Mouse (Mus musculus): ENCODE measurements around the gene Minpp1.

Gene Minpp1

GRCm38 (mm10) chr19:32523769-32524515 is 38.4 kb downstream of the Minpp1 start:
- in situ Hi-C loops (cut with MboI, MseI): no loop called here

GRCm38 (mm10) chr19:32524516-32524860 is 38.9 kb downstream of the Minpp1 start:
- in situ Hi-C loops (cut with MboI, MseI): no loop called here

- in situ Hi-C loops (cut with MboI, MseI): loop anchor here (5.0 kb wide), 1 partner anchor 165 kb away; no protein-coding TSS in a partner anchor
Observed at GRCm38 (mm10) chr19:32527139-32527538, 41.6 kb downstream of the Minpp1 start.

- in situ Hi-C loops (cut with MboI, MseI): loop anchor here (5.0 kb wide), 1 partner anchor 164 kb away; no protein-coding TSS in a partner anchor
Observed at GRCm38 (mm10) chr19:32528723-32529122, 43.2 kb downstream of the Minpp1 start.

- in situ Hi-C loops (cut with MboI, MseI): loop anchor here (5.0 kb wide), 1 partner anchor 163 kb away; no protein-coding TSS in a partner anchor
Observed at GRCm38 (mm10) chr19:32529252-32529942, 43.8 kb downstream of the Minpp1 start.

GRCm38 (mm10) chr19:32530296-32530695 is 44.7 kb downstream of the Minpp1 start:
- in situ Hi-C loops (cut with MboI, MseI): no loop called here

- in situ Hi-C loops (cut with MboI, MseI): no loop called here
Observed at GRCm38 (mm10) chr19:32532331-32532730, 46.8 kb downstream of the Minpp1 start.

GRCm38 (mm10) chr19:32532737-32533505 is 47.4 kb downstream of the Minpp1 start:
- in situ Hi-C loops (cut with MboI, MseI): no loop called here

- in situ Hi-C loops (cut with MboI, MseI): no loop called here
Observed at GRCm38 (mm10) chr19:32534887-32535286, 49.3 kb downstream of the Minpp1 start.

- in situ Hi-C loops (cut with MboI, MseI): no loop called here
Observed at GRCm38 (mm10) chr19:32542784-32543490, 57.4 kb downstream of the Minpp1 start.

- in situ Hi-C loops (cut with MboI, MseI): no loop called here
Observed at GRCm38 (mm10) chr19:32547396-32547795, 61.8 kb downstream of the Minpp1 start.

GRCm38 (mm10) chr19:32548202-32548601 is 62.6 kb downstream of the Minpp1 start:
- in situ Hi-C loops (cut with MboI, MseI): no loop called here

GRCm38 (mm10) chr19:32550446-32550845 is 64.9 kb downstream of the Minpp1 start:
- in situ Hi-C loops (cut with MboI, MseI): no loop called here

GRCm38 (mm10) chr19:32551442-32551841 is 65.9 kb downstream of the Minpp1 start:
- in situ Hi-C loops (cut with MboI, MseI): no loop called here

GRCm38 (mm10) chr19:32552106-32552505 is 66.5 kb downstream of the Minpp1 start:
- in situ Hi-C loops (cut with MboI, MseI): no loop called here

- in situ Hi-C loops (cut with MboI, MseI): no loop called here
Observed at GRCm38 (mm10) chr19:32553310-32553709, 67.7 kb downstream of the Minpp1 start.

GRCm38 (mm10) chr19:32555257-32555656 is 69.7 kb downstream of the Minpp1 start:
- in situ Hi-C loops (cut with MboI, MseI): no loop called here
